Mouse (Mus musculus) stomach, postnatal 0 days (tissue): ENCODE measurements at regions not wholly inside any gene's neighbourhood (a gene's known extent, or its start where the extent isn't known, plus 50 kb on each side); places are given as distances from the start of the nearest gene placed in this dataset.

ENCODE experiments used
- ATAC-seq: fragments of 200-750 bp; cut with Nextera tagmentation; 2 replicates; pipeline ENCODE4 v1.8.0; 2017; ENCODE audit not compliant: low FRiP score, low TSS enrichment
- DNase-seq: peaks from one replicate; pipeline ENCODE4 v3.0.0-alpha.2; 2016; ENCODE audit warnings: low spot score
- H3K27ac ChIP-seq: fragments of 300-500 bp; sonication (generic); replicated peaks from 2 replicates; pipeline ENCODE4 v1.5.1; 2014; ENCODE audit warnings: mild to moderate bottlenecking, control low read depth
- H3K27me3 ChIP-seq: fragments of 300-500 bp; sonication (generic); 2 replicates; pipeline ENCODE4 v1.6.1; 2014; ENCODE audit warnings: low read length; ENCODE audit not compliant: control insufficient read depth, insufficient read depth
- H3K36me3 ChIP-seq: fragments of 300-500 bp; sonication (generic); 2 replicates; pipeline ENCODE4 v1.6.1; 2014; ENCODE audit warnings: low read length, mixed read lengths; ENCODE audit not compliant: control insufficient read depth, insufficient read depth
- H3K4me1 ChIP-seq: fragments of 300-500 bp; sonication (generic); replicated peaks from 2 replicates; pipeline ENCODE4 v1.6.1; 2014; ENCODE audit warnings: antibody characterized with exemption; ENCODE audit not compliant: control insufficient read depth, insufficient read depth
- H3K4me2 ChIP-seq: fragments of 300-500 bp; sonication (generic); replicated peaks from 2 replicates; pipeline ENCODE4 v1.6.1; 2014; ENCODE audit warnings: low read depth, mild to moderate bottlenecking, control low read depth, moderate library complexity
- H3K4me3 ChIP-seq: fragments of 300-500 bp; sonication (generic); 2 replicates; pipeline ENCODE4 v1.5.1; 2014; ENCODE audit warnings: low read depth, low read length, control low read depth
- H3K9ac ChIP-seq: fragments of 300-500 bp; sonication (generic); 2 replicates; pipeline ENCODE4 v1.6.1; 2014; ENCODE audit warnings: mild to moderate bottlenecking, low read length, control low read depth, mixed read lengths
- H3K9me3 ChIP-seq: fragments of 300-500 bp; sonication (generic); 2 replicates; pipeline ENCODE4 v1.6.1; 2016; ENCODE audit warnings: low read length; ENCODE audit not compliant: control insufficient read depth
- CTCF ChIP-seq: IDR thresholded peaks from 2 replicates; pipeline ENCODE4 v1.5.1; 2016; ENCODE audit warnings: antibody characterized with exemption, low read depth, mild to moderate bottlenecking, moderate library complexity
- EP300 ChIP-seq: optimal IDR thresholded peaks from 2 replicates; pipeline ENCODE3; 2016; ENCODE audit warnings: antibody characterized with exemption
- WGBS: fragments of 180-500 bp; shearing (Covaris S2); extraction: QIAGEN DNeasy Blood & Tissue Kit; methylation state at CpG from one replicate; pipeline ENCODE4 v1.1.7; 2014; 5-methylcytosine and 5-hydroxymethylcytosine counted together

DNA sequence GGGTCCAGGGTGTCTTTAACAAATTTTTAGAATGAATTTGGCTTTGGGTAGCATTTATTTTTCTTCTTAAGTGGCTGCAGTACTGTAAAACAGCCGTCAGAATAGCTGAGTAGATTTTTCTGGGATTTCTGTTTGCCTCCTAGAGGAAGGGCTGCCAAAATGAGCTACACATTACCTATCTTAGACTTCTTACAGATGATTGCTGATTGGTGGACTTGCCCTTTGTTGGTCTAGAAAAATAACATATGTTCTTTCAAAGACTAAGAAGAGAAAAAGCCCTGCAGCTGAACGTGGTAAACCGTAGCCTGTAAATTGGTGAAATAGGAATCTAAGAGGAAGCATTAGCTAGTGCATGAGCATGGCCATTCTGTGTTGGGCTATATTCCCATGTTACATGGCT lies 276.7 kb upstream of the Mms22l start:
- 70% methylated on average over 3 of the region's 3 CpGs for WGBS
- ATAC-seq = no peak
- Histone ChIP-seq H3K9me3 (no peaks in the 10 kb centered on the region), H3K36me3 (no peaks in the 10 kb centered on the region), H3K27me3 (no peaks in the 10 kb centered on the region), H3K4me2 (no peak overlapping the region), H3K27ac (no peak overlapping the region), H3K4me1 (no peaks in the 10 kb centered on the region), H3K9ac (no peak overlapping the region), H3K4me3 (no peak overlapping the region)
- no peak for TF ChIP-seq EP300
- TF ChIP-seq CTCF = no peak
- DNase-seq = no peak

DNA sequence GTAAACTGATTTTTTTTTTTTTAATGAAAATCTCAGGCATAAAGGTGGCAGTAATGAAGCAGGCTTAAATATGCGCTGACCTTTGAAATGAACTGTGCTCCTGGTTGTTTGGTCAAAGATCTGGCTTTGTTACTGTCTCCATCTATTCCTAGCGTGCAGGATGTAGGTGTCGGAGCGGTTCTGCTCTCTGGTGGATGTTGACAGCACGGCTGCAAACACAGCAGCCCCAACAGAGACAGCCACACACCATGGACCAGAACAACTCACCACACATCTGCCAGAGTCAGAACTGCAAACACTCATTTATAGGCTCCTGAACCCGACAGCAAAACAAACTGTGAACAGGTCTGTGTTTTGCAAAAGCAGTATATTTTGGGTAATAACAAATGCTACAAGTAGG lies 251.1 kb upstream of the Mms22l start:
- 51% methylated on average over 6 of the region's 6 CpGs for WGBS
- DNase-seq (no peak), ATAC-seq (no peak)
- no peak overlapping the region for H3K27ac ChIP-seq
- H3K4me3 ChIP-seq = no peak overlapping the region
- TF ChIP-seq EP300 (no peak), CTCF (no peak)
- no peaks in the 10 kb centered on the region for H3K36me3 ChIP-seq
- no peak overlapping the region for H3K9ac ChIP-seq
- no peaks in the 10 kb centered on the region for H3K9me3 ChIP-seq
- H3K4me2 ChIP-seq = no peak overlapping the region
- H3K4me1 ChIP-seq = no peaks in the 10 kb centered on the region
- H3K27me3 ChIP-seq = no peaks in the 10 kb centered on the region

DNA sequence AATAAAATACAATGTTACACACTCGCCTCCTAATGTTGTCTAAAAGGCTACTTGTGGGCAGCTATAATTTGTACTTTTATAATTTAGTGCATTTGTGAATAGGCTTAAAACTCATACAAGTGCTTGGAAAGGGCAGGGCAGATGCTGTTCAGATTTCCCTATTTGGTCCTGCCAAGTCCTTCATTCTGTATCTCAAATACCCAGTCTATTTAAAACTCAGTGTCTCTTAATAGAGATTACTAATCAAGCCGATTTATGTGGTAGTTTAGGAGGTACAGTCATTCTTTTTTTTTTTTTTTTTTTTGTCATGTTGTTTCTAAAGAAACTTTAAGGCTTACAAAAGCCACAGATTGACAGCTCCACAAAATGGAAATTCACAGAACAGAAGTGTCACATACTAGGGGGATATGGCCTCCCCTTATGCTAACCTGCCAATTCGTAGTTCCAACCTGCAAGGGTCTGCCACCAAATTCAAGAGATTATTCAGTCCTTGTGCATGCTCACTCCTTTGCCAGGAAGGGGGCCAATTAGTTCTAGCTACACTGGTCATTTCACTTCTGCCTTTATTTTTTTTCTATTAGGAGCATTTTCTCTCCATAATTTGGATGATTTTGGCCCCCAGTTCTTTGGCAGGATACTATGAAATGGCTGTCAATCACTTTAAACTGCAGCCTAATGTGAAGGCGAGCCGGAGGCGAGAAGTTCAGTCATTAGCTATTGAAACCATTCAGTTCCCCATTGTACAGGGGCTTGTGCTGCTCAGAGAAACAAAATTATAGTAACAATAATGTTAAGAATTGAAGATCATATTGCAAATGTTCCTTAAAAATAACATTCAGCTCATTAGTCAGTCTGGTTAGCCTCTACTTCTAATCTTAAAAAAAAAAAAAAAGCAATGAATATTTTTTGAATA lies 247.9 kb upstream of the Mms22l start:
- Histone ChIP-seq H3K27ac (no peak overlapping the region), H3K4me2 (no peak overlapping the region), H3K4me3 (no peak overlapping the region), H3K9ac (no peak overlapping the region), H3K4me1 (no peaks in the 10 kb centered on the region), H3K9me3 (no peaks in the 10 kb centered on the region), H3K36me3 (no peaks in the 10 kb centered on the region), H3K27me3 (no peaks in the 10 kb centered on the region)
- 74% methylated on average over 6 of the region's 6 CpGs for WGBS
- DNase-seq (no peak), ATAC-seq (no peak)
- TF ChIP-seq CTCF (no peak), EP300 (no peak)

DNA sequence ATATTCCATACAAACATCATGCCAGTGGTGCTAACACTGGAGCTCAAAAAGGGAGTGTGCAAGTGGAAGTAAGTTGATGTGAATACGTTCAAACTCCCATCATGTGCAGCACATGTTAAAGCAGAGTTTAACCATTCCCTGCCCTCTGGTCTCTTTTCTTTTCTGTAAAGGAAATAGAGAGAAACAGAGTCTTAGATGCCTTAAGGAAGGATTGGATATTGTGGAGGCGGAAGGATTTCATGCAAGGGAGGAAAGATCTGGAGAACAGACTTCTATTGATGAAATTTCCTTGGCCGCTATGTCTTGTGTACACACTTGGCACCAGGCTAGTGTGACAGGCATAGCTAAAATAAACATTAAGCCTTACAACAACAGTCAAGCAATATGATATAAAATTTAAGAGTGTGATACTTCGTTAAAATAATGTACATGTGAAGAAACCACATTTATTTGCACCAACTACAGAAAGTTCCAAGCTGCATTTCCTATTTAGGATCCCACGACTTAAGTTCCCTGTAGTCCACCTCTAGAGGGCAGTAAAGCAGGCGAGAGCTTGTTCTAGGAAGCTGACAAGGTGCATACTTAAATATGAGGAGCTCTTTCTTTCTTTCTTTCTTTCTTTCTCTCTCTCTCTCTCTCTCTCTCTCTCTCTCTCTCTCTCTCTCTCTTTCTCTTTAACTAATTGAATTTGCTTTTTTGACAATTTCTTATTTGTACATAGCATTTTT lies 246.8 kb upstream of the Mms22l start:
- Histone ChIP-seq H3K27me3 (no peaks in the 10 kb centered on the region), H3K27ac (no peak overlapping the region), H3K4me2 (no peak overlapping the region), H3K4me1 (no peaks in the 10 kb centered on the region), H3K4me3 (no peak overlapping the region), H3K9me3 (no peaks in the 10 kb centered on the region), H3K36me3 (no peaks in the 10 kb centered on the region), H3K9ac (no peak overlapping the region)
- DNase-seq = no peak
- peak; percentile 74 for TF ChIP-seq CTCF
- TF ChIP-seq EP300 = no peak
- WGBS = 30% methylated on average over 6 of the region's 6 CpGs
- no peak for ATAC-seq

DNA sequence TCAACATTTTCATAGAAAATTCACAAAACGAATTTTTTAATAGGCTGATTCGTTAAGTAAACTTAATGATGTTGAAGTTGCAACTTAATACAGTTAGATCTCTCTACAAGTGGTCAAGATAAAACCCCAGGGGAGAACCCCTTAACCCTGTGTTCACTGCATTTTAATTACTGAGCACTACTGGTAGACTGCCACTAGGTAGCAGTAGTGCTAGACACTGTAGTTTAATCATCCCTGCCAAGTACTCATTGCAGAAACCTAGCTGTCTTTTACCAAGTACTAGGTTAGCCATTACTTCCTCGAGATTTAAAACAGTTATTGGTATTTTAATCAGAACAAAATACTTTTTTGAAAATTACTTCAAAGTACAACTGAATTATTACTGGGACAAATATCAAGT lies 218.1 kb upstream of the Mms22l start:
- no peak for ATAC-seq
- WGBS = 51% methylated on average over 3 of the region's 3 CpGs
- no peak overlapping the region for H3K9ac ChIP-seq
- H3K36me3 ChIP-seq = no peaks in the 10 kb centered on the region
- H3K27ac ChIP-seq = no peak overlapping the region
- no peak overlapping the region for H3K4me2 ChIP-seq
- H3K4me1 ChIP-seq = no peaks in the 10 kb centered on the region
- H3K9me3 ChIP-seq = no peaks in the 10 kb centered on the region
- no peak overlapping the region for H3K4me3 ChIP-seq
- TF ChIP-seq CTCF (peak; percentile 27), EP300 (no peak)
- DNase-seq = no peak
- H3K27me3 ChIP-seq = no peaks in the 10 kb centered on the region
